Mouse (Mus musculus) gastrocnemius, postnatal 14 days (tissue): ENCODE measurements around the gene Susd2. TPM values are rescaled to one million over a fixed set of nuclear protein-coding genes. Genes with fewer than 3 reads are reported as not detected.

Source experiments
- DNase-seq: peaks from one replicate; pipeline ENCODE4 v3.0.0; 2021; ENCODE audit warnings: mixed read lengths
- intact Hi-C: fragments of 180-260 bp; cut with DNase I; formaldehyde crosslinking; loops from one replicate; pipeline ENCODE4 v1.15.1; 2025; ENCODE audit warnings: low total_unique reads
- long read RNA-seq, 2 experiments: library from polyadenylated mRNA; stranded (forward); transcript quantifications; one replicate each; pipeline ENCODE4 v2.0.0; 2021
- total RNA-seq, 2 experiments: library from RNA; stranded (reverse); gene quantifications; 2 replicates each; pipeline ENCODE4 v1.2.3; 2021

The Susd2 gene
- 1 to 10 TPM; 2.1 to 3.2 TPM for total RNA-seq
- long read RNA-seq, experiment 1, partial matches to known transcripts = 0 of 5 reads
- long read RNA-seq, experiment 1, other reads (novel, unspliced or antisense) = 0 of 5 reads
- long read RNA-seq, experiment 2, partial matches to known transcripts = 1 of 3 reads
- long read RNA-seq, experiment 2, other reads (novel, unspliced or antisense) = 0 of 3 reads

- DNase-seq = peak; percentile 51
- intact Hi-C loops = no loop called here
Measured at GRCm38 (mm10) chr10:75643741-75644343, at the start of gene Susd2. Gene Susd2 (minus strand): TSS chr10:75644008.

DNA sequence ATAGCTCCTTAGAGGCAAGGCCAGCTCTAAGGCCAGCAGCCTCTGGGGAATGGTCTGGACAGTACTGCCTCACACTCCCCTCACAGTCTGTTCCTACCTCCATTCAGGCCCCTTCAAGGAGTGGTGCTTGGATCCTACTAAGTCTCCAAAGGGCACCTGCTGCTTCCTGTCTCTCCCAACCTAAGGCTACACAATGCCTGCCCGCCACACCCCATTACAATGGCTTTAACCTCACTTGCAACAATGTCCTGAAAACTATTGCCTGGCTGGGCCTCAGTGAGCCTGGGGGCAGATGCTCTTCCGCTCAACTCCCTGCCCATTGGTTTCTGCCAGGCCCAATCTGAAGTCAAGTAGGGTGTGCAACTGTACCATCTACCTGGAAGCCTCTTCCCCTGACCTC, 44.8 kb upstream of the Susd2 start:
- intact Hi-C loops = no loop called here
- no peak for DNase-seq

- DNase-seq = no peak
- intact Hi-C loops = no loop called here
Measured at GRCm38 (mm10) chr10:75686724-75687123, 42.9 kb upstream of the Susd2 start.

- intact Hi-C loops = no loop called here
- DNase-seq = no peak
Measured at GRCm38 (mm10) chr10:75684035-75685004, 40.5 kb upstream of the Susd2 start.

DNA sequence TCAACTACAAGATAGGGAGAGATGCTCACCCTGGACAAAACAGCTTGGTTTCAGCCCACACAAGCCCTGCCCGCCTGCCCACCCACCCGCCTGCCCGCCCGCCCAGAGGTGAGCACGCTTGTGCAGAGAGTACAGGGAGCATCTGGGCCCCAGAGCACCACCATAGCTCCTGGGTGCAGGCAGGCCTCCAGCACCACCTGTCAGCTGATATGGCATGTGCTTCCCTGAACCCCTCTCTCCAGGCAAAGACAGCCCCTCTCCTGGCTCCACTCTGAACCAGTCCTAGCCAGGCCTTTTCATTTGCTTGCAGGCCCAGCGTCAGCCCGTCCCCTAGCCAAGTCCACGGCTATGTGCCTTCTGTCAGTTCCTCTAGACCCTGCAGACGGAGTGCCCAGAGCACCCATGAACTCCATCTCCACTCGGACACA, 36.8 kb upstream of the Susd2 start:
- DNase-seq = no peak
- intact Hi-C loops = no loop called here

DNA sequence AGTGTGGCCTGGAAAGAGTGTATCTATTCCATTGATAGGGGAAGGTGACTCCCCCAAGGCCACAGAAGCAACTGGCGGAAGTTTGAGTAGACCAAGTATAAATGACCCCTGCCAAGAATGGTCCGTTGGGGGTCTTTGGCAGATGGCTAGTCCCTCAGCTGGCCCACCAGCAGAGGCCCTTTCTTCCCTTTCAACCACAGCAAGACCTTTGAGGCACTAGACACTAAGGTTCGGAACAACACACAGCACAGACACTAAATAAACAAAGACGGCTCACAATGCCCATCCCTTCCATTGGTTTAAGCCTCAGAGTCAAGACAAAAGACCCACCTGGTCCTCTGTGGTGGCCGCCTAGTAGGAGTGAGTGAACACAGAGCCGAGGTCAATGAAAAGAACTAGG, 35.4 kb upstream of the Susd2 start:
- intact Hi-C loops = no loop called here
- no peak for DNase-seq

- intact Hi-C loops = no loop called here
- DNase-seq = peak; percentile 42
Measured at GRCm38 (mm10) chr10:75677989-75678388, 34.2 kb upstream of the Susd2 start.

GRCm38 (mm10) chr10:75677571-75677970, 33.8 kb upstream of the Susd2 start:
- intact Hi-C loops = no loop called here
- no peak for DNase-seq

DNA sequence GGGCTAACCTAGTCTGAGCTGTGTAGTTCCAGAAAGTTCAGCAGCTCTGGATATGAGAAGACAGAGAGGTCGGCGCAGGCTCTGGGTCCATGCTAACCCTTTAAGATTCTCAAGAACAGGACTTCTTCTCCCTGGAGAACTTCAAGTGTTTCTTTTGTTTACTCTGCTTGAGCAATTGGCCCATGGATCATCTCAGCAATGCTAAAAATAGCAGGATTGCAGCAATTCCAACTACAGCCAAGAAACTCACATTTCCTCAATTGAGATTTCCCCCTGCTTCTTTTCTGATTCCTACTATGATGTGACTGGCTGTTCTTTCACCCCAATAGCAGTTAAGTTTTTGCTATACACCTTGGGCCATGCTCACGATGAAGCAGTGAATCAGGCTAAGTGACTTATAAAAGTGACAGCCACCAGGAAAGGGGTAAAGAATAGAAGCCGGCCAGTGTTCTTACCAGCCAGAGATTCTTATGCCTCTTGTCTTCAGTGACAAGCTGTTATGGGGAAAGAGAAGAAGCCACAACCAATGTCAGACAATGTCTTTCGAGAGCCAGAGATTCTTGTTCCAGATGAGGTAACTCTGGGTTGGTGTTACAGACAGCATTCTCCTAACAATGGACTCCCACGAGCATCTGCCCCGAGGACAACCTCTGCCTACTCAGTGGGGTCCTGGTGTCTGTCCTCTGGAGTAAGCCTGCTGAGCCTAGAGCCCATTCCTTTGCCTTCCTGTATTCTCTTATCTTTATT, 33.2 kb upstream of the Susd2 start:
- intact Hi-C loops = no loop called here
- DNase-seq = no peak

DNA sequence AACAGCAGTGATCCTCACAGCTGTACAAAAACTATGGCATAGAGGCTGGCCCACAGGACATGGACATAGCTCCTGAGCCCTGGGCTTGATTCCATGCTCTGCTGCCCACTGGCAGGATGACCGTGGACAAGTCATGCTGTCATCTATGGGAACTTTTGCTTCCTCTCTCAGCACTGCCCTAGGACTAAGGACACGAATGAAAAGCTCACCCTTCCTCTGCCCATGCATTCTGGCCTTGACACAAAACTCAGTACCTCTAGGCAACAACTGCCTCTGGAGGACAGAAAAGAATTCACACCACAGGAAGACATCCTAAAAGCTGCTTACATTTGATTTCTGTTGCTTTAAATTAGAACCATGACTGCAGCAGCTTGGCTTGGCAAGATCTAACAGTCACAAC, 32.5 kb upstream of the Susd2 start:
- intact Hi-C loops = no loop called here
- DNase-seq = no peak

GRCm38 (mm10) chr10:75675594-75675993, 31.8 kb upstream of the Susd2 start:
- intact Hi-C loops = no loop called here
- DNase-seq = no peak

- no peak for DNase-seq
- intact Hi-C loops = no loop called here
Measured at GRCm38 (mm10) chr10:75669936-75670335, 26.1 kb upstream of the Susd2 start.

DNA sequence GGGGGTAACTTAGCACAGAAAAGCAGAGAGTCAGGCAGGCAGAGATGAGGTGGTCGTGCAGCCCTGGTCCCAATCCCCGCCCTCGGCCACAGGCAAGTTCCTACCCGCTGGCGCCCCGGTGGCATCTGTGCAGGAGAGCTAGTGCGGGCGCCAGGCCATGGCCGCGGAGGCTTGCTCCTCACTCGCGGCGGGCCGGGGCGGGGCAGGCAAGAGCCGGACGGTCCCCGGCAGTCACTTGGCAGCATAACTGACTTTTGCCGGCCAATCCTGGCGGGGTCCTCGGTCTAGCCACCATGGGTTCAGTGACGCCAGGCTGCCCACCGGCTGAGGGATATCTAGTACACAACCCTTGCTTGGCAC, 24.1 kb upstream of the Susd2 start:
- intact Hi-C loops = no loop called here
- peak; percentile 86 for DNase-seq

DNA sequence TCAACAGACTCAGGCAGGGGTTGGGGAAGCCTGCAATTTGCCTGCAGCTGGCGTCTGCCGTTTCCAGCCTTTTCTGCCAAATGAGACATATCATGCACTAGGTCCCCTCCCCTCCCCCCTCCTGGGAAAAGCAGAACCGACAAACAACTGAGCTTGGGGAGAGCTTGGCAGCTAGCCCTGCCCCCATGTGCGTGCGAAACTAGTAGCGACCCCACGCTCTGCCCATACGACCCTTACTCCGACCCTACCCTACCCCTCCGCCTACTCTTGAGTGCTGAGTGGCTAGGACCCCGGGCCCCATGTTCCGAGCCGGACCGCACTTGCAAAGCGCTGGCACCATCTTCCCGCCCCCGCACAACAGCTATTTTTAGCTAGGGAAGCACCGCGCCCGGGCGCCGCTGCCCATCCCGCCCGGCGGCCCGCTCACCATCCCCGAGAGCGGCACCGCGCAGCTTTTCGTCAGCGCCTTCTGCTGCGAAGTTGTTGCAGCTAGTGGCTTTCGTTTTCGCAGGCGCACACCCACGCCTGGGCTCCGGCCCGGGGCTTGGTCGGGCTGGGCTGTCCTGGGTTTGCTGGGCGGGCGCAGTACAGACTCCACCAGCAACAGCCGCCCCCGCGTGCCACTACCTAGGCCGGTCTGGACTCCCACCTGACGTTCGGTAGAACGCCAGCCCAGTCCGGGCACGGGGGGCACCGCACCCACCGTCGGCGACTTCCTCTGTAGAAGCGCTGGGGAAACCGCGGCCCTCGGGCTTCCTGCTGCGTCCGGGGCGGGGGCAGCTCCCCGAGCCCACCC, 23.5 kb upstream of the Susd2 start:
- intact Hi-C loops = no loop called here
- peak; percentile 81 for DNase-seq

- intact Hi-C loops = no loop called here
- DNase-seq = no peak
Measured at GRCm38 (mm10) chr10:75666451-75667030, 22.7 kb upstream of the Susd2 start.

- DNase-seq = no peak
- intact Hi-C loops = no loop called here
Measured at GRCm38 (mm10) chr10:75664673-75665270, 21.0 kb upstream of the Susd2 start.

DNA sequence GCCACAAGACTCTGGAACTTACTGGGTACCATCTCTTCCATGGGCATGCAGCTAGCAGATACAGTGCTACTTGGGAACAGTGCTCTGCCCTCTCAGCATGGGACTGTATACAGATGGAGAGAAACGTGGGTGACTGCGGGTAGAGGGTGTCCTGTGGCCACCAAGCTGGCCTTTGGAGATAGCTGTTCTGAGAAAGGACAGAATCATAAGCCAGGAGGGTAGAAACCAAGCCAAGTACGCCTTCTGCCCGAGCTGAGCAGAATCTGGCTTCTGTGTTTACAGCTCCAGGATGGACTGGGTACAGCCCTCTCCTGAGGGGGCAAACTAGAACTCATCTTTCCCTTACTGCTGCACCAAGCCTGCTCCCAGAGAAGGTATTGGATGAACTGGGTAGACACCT, 18.8 kb upstream of the Susd2 start:
- DNase-seq = no peak
- intact Hi-C loops = no loop called here

DNA sequence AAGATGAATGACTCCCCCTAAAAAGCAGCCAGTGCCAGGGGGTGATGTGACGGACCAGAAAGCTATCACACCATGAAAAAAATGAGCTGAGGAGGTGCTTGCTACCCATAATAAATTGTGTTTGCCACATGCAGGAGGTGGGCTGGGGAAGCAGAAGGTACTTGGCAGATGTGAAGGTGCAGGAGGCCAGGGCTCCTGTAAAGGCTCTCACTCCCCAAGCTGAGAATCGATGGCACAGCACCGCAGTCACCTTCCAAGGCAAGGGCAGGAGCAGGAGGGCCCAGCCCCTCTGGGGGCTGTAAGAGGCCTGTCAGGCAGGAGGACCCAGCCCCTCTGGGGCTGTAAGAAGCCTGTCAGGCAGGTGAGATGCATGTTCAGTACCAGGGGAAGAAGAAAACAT, 18.1 kb upstream of the Susd2 start:
- DNase-seq = no peak
- intact Hi-C loops = no loop called here

DNA sequence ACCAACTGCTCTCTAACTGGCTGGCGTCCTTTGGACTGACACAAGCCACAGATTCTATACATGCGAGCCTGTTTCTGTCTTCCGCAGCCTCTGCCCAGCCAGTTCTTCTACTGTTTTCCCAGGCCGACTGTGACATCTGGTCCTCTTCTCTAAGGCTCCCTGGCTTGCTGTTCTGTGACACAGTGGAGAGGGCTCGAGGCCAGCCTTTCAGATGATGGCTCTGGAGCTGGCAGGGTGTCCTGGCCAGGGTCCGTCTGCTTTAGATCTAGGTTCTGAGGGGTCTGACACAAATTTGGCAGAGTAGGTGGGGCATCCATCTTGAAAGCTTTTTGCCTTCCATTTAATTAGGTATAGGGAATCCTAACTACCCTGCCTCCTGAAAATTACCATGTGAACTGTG, 17.6 kb upstream of the Susd2 start:
- no peak for DNase-seq
- intact Hi-C loops = no loop called here
